Mouse (Mus musculus) E14TG2a.4 (cell line): Measurements from ENCODE around the gene Srgap1.

Experiments
- H3K27me3 ChIP-seq: 2 replicates; pipeline ENCODE4 v1.6.1; 2014; ENCODE audit warnings: low read length, control low read depth; ENCODE audit not compliant: insufficient read depth
- H3K36me3 ChIP-seq: 2 replicates; pipeline ENCODE4 v1.6.1; 2014; ENCODE audit warnings: low read length, control low read depth; ENCODE audit not compliant: insufficient read depth
- H3K4me1 ChIP-seq: replicated peaks from 2 replicates; pipeline ENCODE4 v1.6.1; 2014; ENCODE audit warnings: low read depth, low read length, control low read depth
- H3K4me3 ChIP-seq: replicated peaks from 2 replicates; pipeline ENCODE4 v1.5.1; 2014; ENCODE audit warnings: mild to moderate bottlenecking, low read length
- H3K9me3 ChIP-seq: 2 replicates; pipeline ENCODE4 v1.6.1; 2014; ENCODE audit warnings: low read length, control low read depth
- CTCF ChIP-seq: conservative IDR thresholded peaks from 2 replicates; pipeline ENCODE4 v1.5.1; 2014; ENCODE audit warnings: low read length
- NANOG ChIP-seq: IDR thresholded peaks from 2 replicates; pipeline ENCODE4 v1.6.1; 2014; ENCODE audit warnings: borderline replicate concordance, low read length, mixed read lengths
- POU5F1 ChIP-seq: IDR thresholded peaks from 2 replicates; pipeline ENCODE4 v1.6.1; 2014; ENCODE audit warnings: low read length, borderline replicate concordance

Srgap1 gene

DNA sequence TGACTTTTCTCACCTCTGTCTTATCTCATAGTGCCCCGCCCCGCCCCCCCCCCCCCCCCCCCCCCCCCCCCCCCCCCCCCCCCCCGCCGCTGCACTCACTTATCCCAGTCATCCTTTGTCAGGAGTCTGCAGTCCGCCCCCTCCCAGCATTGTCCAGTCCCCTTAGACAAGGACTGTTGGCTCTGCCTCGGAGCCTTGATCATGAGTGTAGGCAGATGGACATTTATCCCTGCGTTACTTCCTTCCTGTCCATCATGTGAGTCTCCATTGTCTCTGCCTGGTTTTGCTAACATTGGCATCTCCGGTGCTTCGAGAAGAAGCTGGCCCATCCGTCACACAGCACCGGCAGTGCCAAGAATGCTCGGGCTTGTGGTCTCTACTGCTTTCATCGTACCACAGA lies 283.9 kb downstream of the Srgap1 start:
- Histone ChIP-seq H3K36me3 (no peaks in the 10 kb centered on the region), H3K4me3 (no peak overlapping the region), H3K27me3 (no peaks in the 10 kb centered on the region), H3K9me3 (no peaks in the 10 kb centered on the region), H3K4me1 (peaks cover 8% of the 10 kb centered on the region; the same call in 1 of the 2 replicates)
- no peak for TF ChIP-seq CTCF
- no peak for TF ChIP-seq NANOG
- no peak for TF ChIP-seq POU5F1

DNA sequence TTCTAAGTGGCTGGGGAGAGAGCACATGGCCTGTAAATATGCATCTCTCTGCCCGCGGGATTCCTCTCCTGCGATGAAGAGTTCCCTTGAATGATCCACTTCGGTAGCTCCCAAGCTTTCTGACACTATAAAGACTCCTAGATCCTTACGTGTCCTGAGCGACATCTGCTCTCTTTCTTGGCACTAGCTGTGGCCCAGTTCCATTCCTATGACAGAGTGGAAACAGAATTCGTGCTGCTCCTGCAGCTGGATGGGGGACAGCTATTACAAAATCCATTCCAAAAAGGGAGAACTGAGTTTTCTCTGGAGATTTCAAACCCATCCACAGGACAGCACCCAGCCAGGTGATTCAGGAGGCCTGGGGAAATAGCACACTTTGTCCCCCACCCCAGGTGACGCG lies 285.0 kb downstream of the Srgap1 start:
- Histone ChIP-seq H3K36me3 (no peaks in the 10 kb centered on the region), H3K9me3 (no peaks in the 10 kb centered on the region), H3K4me1 (peaks cover 8% of the 10 kb centered on the region; the same call in 1 of the 2 replicates), H3K27me3 (no peaks in the 10 kb centered on the region), H3K4me3 (no peak overlapping the region)
- no peak for TF ChIP-seq POU5F1
- TF ChIP-seq CTCF, result no peak
- TF ChIP-seq NANOG, result no peak

DNA sequence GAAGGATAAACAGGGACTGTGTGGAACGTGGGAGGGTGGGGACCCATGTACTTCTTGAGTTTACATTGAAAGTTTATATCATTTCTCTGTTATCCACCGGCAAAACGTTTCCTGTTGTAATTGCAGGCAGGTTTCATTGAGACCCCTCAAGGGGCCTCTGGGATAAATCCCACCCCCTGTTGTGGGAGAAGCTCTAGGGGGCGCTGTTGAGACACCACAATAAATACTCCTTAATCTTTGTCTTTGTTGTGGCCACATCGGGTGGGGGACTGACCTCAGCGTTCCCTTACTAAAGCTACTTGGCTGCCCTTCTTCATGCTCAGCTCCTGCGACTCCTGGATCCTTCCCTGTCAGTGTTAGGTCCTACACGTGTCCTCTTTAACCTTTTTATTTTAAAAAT lies 288.0 kb downstream of the Srgap1 start:
- Histone ChIP-seq H3K4me1 (peaks cover 23% of the 10 kb centered on the region), H3K4me3 (no peak overlapping the region), H3K27me3 (no peaks in the 10 kb centered on the region), H3K36me3 (no peaks in the 10 kb centered on the region), H3K9me3 (no peaks in the 10 kb centered on the region)
- TF ChIP-seq NANOG (no peak), POU5F1 (no peak), CTCF (peak; percentile 85)

DNA sequence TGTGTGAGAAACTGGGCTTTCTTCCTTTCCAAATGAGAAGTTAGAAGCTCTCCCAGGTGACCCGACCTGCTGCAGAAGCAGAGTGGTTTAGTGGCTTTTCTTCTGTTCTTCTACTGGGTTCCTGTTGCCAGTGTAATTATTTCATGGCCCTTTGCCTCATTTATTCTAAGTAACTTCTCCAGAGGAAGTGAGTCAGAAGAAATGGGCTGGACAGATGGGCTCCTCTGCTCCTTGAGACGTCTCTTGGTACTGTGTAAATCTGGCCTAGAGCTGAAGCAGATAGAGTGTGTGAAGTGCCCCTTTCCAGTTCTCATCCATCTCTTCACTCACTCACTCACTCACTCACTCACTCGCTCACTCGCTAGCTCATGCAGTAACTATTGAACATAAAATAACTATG lies 290.4 kb downstream of the Srgap1 start:
- Histone ChIP-seq H3K27me3 (no peaks in the 10 kb centered on the region), H3K4me1 (peaks cover 36% of the 10 kb centered on the region), H3K4me3 (no peak overlapping the region), H3K9me3 (no peaks in the 10 kb centered on the region), H3K36me3 (peaks cover 9% of the 10 kb centered on the region)
- TF ChIP-seq NANOG (no peak), POU5F1 (no peak), CTCF (no peak)

DNA sequence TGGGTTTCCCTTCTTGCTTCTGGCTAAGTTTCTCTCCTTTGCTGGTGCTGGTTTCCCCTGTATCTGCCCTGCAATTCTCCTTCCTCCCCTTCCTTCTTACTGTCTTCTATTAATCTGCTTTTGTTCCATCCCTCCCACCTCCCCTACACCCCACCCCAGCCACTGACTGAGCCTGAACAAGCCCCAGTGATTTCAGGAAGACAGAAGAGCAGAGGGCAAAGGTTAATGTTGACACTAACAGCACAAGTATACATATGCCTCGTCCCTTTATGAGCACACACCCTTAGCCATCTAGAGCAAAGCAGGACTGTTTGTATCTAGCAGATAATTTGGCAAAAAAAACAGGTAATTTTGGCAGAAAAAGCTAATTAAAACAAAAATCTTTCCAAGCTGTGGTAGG lies 291.3 kb downstream of the Srgap1 start:
- TF ChIP-seq NANOG, result no peak
- TF ChIP-seq POU5F1, result no peak
- no peak for TF ChIP-seq CTCF
- H3K36me3 ChIP-seq, result peaks cover 14% of the 10 kb centered on the region
- H3K27me3 ChIP-seq, result no peaks in the 10 kb centered on the region
- H3K4me1 ChIP-seq, result peaks cover 42% of the 10 kb centered on the region
- no peak overlapping the region for H3K4me3 ChIP-seq
- H3K9me3 ChIP-seq, result no peaks in the 10 kb centered on the region

DNA sequence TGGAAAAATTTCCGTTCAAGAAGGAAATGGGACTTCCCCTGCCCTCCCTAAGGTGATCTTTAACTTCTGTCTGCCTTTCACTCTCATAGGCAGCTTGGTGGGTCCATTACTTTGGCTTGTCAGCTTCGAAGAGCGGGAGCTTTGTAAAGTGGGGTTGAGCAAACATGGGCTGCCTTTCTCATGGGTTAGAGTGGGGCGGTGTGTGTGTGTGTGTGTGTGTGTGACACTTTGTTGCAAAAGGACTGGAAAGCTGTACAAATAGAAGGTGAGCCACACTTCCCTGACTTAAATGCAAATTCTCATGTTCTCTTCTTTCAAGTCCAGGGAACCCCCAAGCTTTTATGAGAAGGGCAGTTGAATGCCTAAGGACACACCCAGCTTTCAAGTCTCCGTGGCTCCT lies 292.9 kb downstream of the Srgap1 start:
- Histone ChIP-seq H3K36me3 (peaks cover 17% of the 10 kb centered on the region), H3K4me3 (no peak overlapping the region), H3K4me1 (peaks cover 53% of the 10 kb centered on the region), H3K9me3 (no peaks in the 10 kb centered on the region), H3K27me3 (no peaks in the 10 kb centered on the region)
- TF ChIP-seq CTCF (no peak), POU5F1 (no peak), NANOG (no peak)

DNA sequence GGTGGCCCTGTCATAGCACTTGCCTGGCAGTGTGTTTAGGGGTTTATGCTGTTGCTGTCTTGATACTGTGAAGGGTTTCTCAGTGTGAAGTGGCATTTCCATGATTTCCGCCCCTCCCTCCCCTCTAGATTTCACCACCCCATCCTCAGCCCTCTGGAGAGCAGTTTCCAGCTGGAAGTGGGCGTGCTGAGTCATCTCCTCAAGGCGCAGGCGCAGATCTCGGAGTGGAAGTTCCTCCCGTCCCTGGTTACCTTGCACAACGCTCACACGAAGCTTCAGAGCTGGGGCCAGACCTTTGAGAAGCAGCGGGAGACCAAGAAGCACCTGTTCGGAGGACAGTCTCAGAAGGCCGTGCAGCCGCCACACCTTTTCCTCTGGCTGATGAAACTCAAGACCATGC lies 296.9 kb downstream of the Srgap1 start:
- TF ChIP-seq POU5F1 (no peak), NANOG (no peak), CTCF (no peak)
- Histone ChIP-seq H3K9me3 (no peaks in the 10 kb centered on the region), H3K27me3 (no peaks in the 10 kb centered on the region)

DNA sequence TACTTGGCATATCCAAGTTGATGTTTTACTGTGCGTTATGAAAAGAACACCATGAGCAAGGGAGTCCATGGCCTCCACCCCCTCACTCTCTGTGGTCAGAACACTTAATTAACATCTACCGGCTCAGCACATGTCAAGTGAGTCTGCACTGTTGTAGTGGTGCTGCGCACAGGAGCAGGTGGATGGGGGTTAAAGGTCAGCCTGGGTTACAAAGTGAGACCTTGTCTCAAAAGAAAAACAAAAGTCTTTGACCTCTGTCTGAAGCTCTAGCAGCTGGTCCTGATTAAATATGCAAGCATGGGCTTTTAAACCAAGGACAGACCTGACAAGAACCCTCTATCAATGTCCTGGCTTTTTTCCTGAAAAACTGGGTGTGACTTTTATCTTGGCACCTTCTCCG lies 304.8 kb downstream of the Srgap1 start:
- no peak; the same call in 1 of the 2 replicates for TF ChIP-seq POU5F1
- no peak for TF ChIP-seq CTCF
- TF ChIP-seq NANOG, result peak; percentile 28; the same call in 1 of the 2 replicates
- H3K9me3 ChIP-seq, result peaks cover 14% of the 10 kb centered on the region

More for the DNA sequence above, 296.9 kb downstream of the Srgap1 start:
- H3K4me3 ChIP-seq, result peak overlapping the region; percentile 51
- peaks cover 78% of the 10 kb centered on the region for H3K4me1 ChIP-seq
- H3K36me3 ChIP-seq, result peaks cover 53% of the 10 kb centered on the region

DNA sequence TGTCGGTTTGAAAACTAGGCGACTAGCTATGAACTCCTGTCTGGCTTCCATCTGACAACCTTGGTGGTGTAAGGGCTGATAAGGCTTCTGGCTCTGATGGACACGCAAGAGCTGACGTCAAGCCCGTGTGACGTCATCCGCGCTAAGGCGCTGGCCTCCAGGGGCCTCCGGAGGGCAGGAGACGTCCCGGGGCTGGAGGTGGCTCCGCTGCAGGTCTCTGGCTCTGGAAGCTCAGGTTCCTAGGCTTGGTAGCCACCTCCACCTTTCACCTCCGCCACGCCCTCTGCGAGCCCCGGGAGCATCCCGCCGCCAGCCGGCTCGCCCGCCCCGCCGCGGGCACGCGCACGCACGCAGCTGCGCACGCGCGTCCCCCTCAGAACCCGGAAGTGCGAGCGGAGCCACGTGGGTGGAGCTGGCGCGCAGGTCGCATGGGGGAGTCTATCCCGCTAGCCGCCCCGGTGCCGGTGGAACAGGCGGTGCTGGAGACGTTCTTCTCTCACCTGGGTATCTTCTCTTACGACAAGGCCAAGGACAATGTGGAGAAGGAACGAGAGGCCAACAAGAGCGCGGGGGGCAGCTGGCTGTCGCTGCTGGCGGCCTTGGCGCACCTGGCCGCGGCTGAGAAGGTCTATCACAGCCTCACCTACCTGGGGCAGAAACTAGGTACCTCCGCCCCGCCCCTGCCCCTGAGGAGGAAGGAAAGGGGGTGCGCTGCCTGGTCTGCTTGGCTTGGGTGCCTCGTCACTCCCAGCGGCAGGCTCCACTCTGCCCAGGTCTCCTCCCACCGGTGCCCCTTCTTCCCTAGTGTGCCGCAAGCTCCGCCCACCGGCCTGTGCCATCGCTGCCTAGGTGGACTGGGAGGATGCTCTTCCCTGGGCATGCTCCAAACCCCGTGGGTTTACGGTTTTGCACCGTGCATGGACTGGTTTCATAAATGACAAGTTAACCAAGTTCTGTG lies 307.3 kb downstream of the Srgap1 start, which contains the start of gene BC048403:
Gene BC048403, plus strand, starts transcription at position 390 of the 958 bp plus-strand sequence.
- H3K27me3 ChIP-seq, result peaks cover 2% of the 10 kb centered on the region; the same call in 1 of the 2 replicates
- H3K36me3 ChIP-seq, result peaks cover 18% of the 10 kb centered on the region
- peaks cover 42% of the 10 kb centered on the region for H3K4me1 ChIP-seq
- peaks cover 12% of the 10 kb centered on the region for H3K9me3 ChIP-seq
- H3K4me3 ChIP-seq, result peak within 1 kb of the TSS; percentile 97
- TF ChIP-seq POU5F1 (no peak), NANOG (no peak), CTCF (no peak)

More for the DNA sequence above, 304.8 kb downstream of the Srgap1 start:
- H3K4me1 ChIP-seq, result peaks cover 66% of the 10 kb centered on the region
- no peaks in the 10 kb centered on the region for H3K27me3 ChIP-seq
- H3K4me3 ChIP-seq, result no peak overlapping the region
- H3K36me3 ChIP-seq, result peaks cover 43% of the 10 kb centered on the region
